Mouse (Mus musculus) neural tube, embryonic 13.5 days (tissue): ENCODE measurements around the gene Lrmda. TPM values are rescaled to one million over a fixed set of nuclear protein-coding genes. Genes with fewer than 3 reads are reported as not detected.
A peak's percentile ranks its signal among the peaks of the same experiment; 100 is the strongest.

Source experiments
- ATAC-seq: fragments of 200-750 bp; cut with Nextera tagmentation; 2 replicates; pipeline ENCODE4 v1.8.0; 2017; ENCODE audit warnings: low read depth, mild to moderate bottlenecking, moderate TSS enrichment, moderate library complexity
- H3K27ac ChIP-seq: fragments of 300-500 bp; sonication (generic); replicated peaks from 2 replicates; pipeline ENCODE4 v1.5.1; 2015; ENCODE audit warnings: moderate library complexity, mild to moderate bottlenecking, inconsistent platforms
- H3K27me3 ChIP-seq: fragments of 300-500 bp; sonication (generic); 2 replicates; pipeline ENCODE4 v1.6.1; 2015; ENCODE audit warnings: mild to moderate bottlenecking, inconsistent platforms
- H3K36me3 ChIP-seq: fragments of 300-500 bp; sonication (generic); 2 replicates; pipeline ENCODE4 v1.6.1; 2015; ENCODE audit warnings: mild to moderate bottlenecking, inconsistent platforms
- H3K4me1 ChIP-seq: fragments of 300-500 bp; sonication (generic); replicated peaks from 2 replicates; pipeline ENCODE4 v1.6.1; 2015; ENCODE audit warnings: inconsistent platforms
- H3K4me2 ChIP-seq: fragments of 300-500 bp; sonication (generic); 2 replicates; pipeline ENCODE4 v1.6.1; 2015; ENCODE audit warnings: inconsistent platforms, mild to moderate bottlenecking, moderate library complexity
- H3K4me3 ChIP-seq: fragments of 300-500 bp; sonication (generic); 2 replicates; pipeline ENCODE4 v1.5.1; 2015; ENCODE audit warnings: mild to moderate bottlenecking, inconsistent platforms
- H3K9ac ChIP-seq: fragments of 300-500 bp; sonication (generic); 2 replicates; pipeline ENCODE4 v1.6.1; 2015; ENCODE audit warnings: moderate library complexity, mild to moderate bottlenecking, inconsistent platforms
- H3K9me3 ChIP-seq: fragments of 300-500 bp; sonication (generic); 2 replicates; pipeline ENCODE4 v1.6.1; 2016; ENCODE audit warnings: inconsistent platforms
- WGBS: fragments of 180-500 bp; shearing (Covaris S2); methylation state at CpG from one replicate; pipeline ENCODE4 v1.1.7; 2015; 5-methylcytosine and 5-hydroxymethylcytosine counted together
- polyA plus RNA-seq: library from polyadenylated mRNA; unstranded; fragments of >200 nt; fragmentation: Nextera tagmentation; extraction: Ambion mirVana; gene quantifications from 2 replicates; pipeline ENCODE4 v1.2.1, GENCODE M21; 2015

The Lrmda gene
- polyA plus RNA-seq, 1 experiment from 2014 or later = not detected

DNA sequence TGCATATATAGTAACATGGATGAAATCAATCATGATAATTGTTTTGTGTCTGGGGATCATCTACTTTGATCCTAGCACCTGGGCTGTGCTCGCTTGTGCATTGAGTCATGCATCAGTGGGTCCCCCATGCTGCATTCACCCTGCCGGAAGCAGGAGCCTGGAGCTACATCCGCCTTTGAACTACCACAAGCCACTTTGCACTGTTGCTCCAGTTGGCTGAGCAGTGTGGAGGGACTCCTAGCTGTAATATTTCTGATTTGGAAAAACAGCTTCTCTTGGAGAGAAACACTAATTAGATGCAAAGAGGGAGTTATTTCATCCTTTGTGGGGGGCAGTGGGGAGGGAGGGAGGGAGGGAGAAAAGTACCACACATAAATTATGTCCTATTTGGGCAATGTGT lies 220.8 kb downstream of the Lrmda start:
- 34% methylated on average over 3 of the region's 3 CpGs for WGBS
- no peaks in the 10 kb centered on the region for H3K9me3 ChIP-seq
- H3K4me3 ChIP-seq = no peak overlapping the region
- H3K9ac ChIP-seq = no peak overlapping the region
- H3K4me1 ChIP-seq = peaks cover 20% of the 10 kb centered on the region
- H3K27ac ChIP-seq = no peak overlapping the region
- H3K36me3 ChIP-seq = no peaks in the 10 kb centered on the region
- no peak overlapping the region for H3K4me2 ChIP-seq
- ATAC-seq = no peak
- H3K27me3 ChIP-seq = no peaks in the 10 kb centered on the region; the same call in 1 of the 2 replicates

DNA sequence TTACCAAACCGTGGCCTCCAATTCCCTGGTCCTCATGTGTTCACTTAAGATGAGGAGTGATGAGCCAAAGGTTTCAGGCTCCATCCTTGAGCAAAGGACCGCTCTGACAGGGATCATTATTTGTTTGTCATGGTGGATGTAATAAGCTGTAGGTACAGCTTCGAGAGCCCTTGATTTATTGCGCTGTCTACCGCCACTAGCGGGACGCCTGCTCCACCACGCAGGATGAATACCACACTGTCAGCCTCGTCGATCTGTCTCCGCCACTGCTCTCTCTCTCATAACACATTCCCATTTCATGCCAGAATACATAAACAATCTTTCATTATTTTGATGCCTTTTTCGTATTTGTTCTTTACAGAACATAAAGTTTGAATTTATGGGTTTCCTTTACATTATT lies 235.9 kb downstream of the Lrmda start:
- Histone ChIP-seq H3K4me2 (no peak overlapping the region), H3K9ac (no peak overlapping the region), H3K4me1 (peaks cover 50% of the 10 kb centered on the region), H3K36me3 (no peaks in the 10 kb centered on the region), H3K27ac (peak overlapping the region; percentile 15; the same call in 1 of the 2 replicates), H3K9me3 (no peaks in the 10 kb centered on the region), H3K4me3 (no peak overlapping the region), H3K27me3 (peaks cover 12% of the 10 kb centered on the region)
- peak; percentile 69; the same call in 1 of the 2 replicates for ATAC-seq
- WGBS = 36% methylated on average over 12 of the region's 12 CpGs

DNA sequence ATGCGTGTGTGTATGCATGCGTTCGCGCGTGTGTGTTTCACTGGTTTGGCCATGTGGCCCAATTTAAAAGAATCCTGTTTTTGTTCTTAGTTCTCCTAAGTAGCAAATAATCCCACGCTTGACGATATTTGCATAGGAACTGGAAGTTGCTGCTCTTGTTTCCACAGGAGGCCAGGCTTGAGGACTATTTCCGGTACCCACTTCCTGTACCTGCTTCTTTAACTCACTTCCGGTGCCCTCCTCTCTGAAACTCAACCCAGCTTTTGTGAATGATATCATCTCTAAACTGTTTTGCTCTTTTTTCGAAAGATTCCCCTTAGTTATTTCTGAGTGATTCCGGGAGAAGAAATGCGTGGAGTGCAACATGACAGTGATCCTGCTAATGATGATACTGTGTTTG lies 236.8 kb downstream of the Lrmda start:
- 92% methylated on average over 12 of the region's 12 CpGs for WGBS

DNA sequence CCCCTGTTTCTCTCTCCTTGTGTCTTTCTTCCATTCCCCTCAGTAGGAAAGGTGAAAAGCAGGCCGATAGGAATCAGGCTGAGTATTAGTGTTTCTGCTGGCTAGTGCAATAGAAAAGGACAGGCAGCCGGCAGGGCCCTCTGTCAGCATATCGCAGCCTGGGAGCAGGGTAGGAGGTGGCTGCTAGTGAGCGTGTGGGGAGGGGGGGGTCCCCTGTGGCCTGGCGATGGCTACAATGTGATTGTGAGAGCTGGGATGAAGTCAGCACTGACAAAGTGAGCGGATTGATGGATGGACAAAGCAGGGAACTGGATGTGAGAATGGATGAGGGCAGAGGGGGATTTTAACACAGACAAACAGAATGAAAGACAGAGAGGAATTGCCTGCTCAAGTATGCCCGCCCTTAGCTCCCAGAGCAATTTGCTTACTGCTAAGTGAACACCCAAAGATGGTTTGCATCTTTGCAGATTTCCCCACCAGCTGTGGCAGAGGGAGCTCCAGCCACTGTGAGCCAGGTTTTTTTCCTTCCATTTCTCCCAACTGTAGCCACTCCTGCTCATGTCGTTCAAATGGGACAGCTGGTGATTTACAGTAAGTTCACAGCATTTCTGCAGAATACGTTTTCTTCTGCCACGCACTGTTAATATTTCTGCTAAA lies 240.0 kb downstream of the Lrmda start:
- Histone ChIP-seq H3K4me3 (no peak overlapping the region), H3K4me1 (peaks cover 52% of the 10 kb centered on the region), H3K4me2 (peak overlapping the region; percentile 13; the same call in 1 of the 2 replicates), H3K9ac (peak overlapping the region; percentile 45; the same call in 1 of the 2 replicates), H3K36me3 (no peaks in the 10 kb centered on the region), H3K27me3 (peaks cover 14% of the 10 kb centered on the region), H3K9me3 (no peaks in the 10 kb centered on the region), H3K27ac (peak overlapping the region; percentile 49)
- ATAC-seq = 0 out of 2 replicates have a peak, but pooled peaks have one; percentile 52
- 18% methylated on average over 10 of the region's 10 CpGs for WGBS

More for the DNA sequence above, 236.8 kb downstream of the Lrmda start:
- Histone ChIP-seq H3K9ac (no peak overlapping the region), H3K27ac (0 out of 2 replicates have a peak overlapping the region, but pooled peaks have one; percentile 42), H3K36me3 (no peaks in the 10 kb centered on the region), H3K4me3 (no peak overlapping the region), H3K27me3 (peaks cover 15% of the 10 kb centered on the region), H3K9me3 (no peaks in the 10 kb centered on the region), H3K4me2 (no peak overlapping the region), H3K4me1 (peaks cover 52% of the 10 kb centered on the region)
- no peak for ATAC-seq

DNA sequence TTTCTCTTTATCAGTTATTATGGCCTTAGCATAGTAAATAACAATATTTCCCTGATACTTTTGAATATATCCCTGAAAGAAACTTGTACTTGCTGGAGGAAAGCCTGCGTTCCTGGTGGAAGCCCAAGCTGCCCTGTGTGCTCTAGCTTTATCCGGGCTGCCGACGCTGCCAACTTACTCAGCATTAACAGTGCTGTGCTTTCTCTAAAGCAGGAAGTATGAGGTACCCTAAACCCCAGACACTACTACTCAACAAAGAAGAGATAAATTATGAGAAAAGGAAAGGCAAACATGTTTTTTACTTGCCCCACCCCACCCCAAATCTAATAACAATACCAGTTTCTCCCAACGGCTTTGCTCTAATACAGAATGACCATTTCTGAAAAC lies 240.5 kb downstream of the Lrmda start:
- H3K36me3 ChIP-seq = no peaks in the 10 kb centered on the region
- H3K4me3 ChIP-seq = no peak overlapping the region
- H3K9ac ChIP-seq = no peak overlapping the region
- ATAC-seq = no peak
- peak overlapping the region; percentile 13; the same call in 1 of the 2 replicates for H3K4me2 ChIP-seq
- peaks cover 49% of the 10 kb centered on the region for H3K4me1 ChIP-seq
- no peaks in the 10 kb centered on the region for H3K9me3 ChIP-seq
- peak overlapping the region; percentile 49; the same call in 1 of the 2 replicates for H3K27ac ChIP-seq
- 47% methylated on average over 5 of the region's 5 CpGs for WGBS
- H3K27me3 ChIP-seq = peaks cover 12% of the 10 kb centered on the region

DNA sequence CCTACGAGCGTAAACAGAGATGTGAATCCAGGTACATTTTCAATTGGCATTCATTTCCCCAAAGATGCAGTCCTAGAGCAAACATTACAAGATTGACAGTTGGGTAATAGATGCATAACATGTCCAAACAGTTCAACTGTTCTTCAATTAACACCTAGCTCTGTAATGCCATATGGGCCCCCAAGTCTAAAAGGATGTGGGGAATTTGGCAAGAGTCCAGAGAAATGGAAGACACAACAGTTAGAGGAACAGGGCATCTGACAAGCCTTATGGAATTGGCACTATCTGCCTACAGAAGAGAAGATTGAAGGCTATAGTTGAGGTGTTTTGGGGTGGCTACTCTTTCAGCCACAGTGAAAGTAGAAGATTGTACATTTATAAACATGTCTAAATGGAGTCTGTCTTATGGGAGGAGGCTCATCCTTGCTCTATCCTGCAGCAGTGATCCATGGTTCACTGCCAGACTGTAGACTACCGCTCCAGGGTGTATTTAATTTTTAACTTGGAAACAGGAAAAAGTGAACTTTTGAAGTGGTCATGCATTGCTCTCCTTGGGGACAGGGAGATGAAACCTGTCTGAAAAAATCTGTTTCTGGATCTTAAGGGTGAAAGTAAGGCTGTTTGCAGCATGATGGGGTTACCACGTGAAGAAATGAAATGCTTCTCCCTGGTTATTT lies 245.9 kb downstream of the Lrmda start:
- Histone ChIP-seq H3K4me3 (no peak overlapping the region), H3K36me3 (no peaks in the 10 kb centered on the region), H3K4me2 (no peak overlapping the region), H3K4me1 (peaks cover 8% of the 10 kb centered on the region), H3K27me3 (peaks cover 12% of the 10 kb centered on the region; the same call in 1 of the 2 replicates), H3K9me3 (no peaks in the 10 kb centered on the region), H3K9ac (no peak overlapping the region), H3K27ac (no peak overlapping the region)
- ATAC-seq = no peak
- WGBS = 91% methylated on average over 4 of the region's 4 CpGs

DNA sequence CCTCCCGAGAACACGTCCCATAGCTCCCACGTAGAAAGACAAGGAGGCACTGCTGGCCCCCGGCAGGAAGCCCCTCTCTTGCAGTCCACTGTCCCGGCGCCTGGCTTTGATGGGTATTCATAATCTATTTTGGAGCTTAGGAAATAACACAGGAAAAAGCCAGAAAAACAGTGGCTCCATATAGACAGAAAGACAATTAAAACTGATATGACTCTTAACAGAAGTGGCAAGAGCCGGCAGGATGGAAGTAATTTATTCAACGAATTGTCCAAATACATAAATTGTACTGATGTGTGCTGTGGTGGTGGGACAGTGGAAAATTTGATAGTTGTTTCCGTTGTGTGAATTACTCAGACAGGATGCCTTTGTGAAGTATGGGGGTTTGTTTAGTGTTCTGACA lies 250.3 kb downstream of the Lrmda start:
- Histone ChIP-seq H3K9ac (no peak overlapping the region), H3K4me3 (no peak overlapping the region), H3K27me3 (peaks cover 6% of the 10 kb centered on the region; the same call in 1 of the 2 replicates), H3K4me2 (no peak overlapping the region), H3K27ac (no peak overlapping the region), H3K9me3 (no peaks in the 10 kb centered on the region), H3K36me3 (no peaks in the 10 kb centered on the region), H3K4me1 (peaks cover 17% of the 10 kb centered on the region)
- WGBS = 78% methylated on average over 9 of the region's 9 CpGs
- no peak for ATAC-seq

DNA sequence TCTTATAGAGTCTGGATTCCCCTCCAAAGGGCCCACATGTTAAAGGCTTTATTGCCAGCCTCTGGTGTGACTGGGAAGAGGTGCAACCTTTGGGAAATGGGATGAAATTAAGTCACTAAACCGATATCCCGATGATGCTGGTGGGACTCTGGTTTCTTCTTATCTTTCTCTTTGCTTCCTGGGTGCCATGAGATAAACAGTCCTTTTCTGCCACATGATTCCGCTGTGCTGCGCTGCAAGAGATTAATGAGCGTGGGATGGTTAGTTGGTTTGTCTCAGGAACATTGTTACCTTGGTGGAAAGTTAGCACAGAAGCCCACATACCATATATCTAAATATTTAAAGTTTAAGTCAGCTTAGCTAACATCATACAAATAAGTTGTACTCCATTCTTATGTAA lies 258.5 kb downstream of the Lrmda start:
- no peak overlapping the region for H3K27ac ChIP-seq
- 91% methylated on average over 5 of the region's 5 CpGs for WGBS

DNA sequence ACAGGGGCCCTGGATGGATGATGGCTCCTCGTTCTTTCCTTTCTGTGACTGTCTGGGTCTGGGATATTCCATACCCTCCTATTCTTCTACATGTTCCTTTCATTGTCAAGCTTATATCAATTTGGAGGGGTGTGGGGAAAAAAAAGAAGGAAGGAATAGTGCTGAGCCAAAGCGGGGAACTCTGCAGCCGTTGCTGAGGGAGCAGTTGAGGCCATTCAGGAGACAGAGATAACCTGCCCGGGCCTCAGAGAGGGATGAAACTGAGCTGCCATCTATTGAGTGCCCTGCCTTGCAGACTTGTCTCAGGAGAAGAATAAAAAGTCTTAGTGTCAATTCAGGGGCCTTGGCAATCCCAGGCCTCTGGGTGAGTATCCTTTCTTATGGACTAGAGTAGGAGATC lies 260.1 kb downstream of the Lrmda start:
- Histone ChIP-seq H3K36me3 (no peaks in the 10 kb centered on the region), H3K4me2 (no peak overlapping the region), H3K4me3 (no peak overlapping the region), H3K4me1 (peaks cover 24% of the 10 kb centered on the region), H3K9me3 (no peaks in the 10 kb centered on the region), H3K27ac (no peak overlapping the region), H3K9ac (no peak overlapping the region), H3K27me3 (peaks cover 7% of the 10 kb centered on the region; the same call in 1 of the 2 replicates)
- 88% methylated on average over 4 of the region's 4 CpGs for WGBS
- ATAC-seq = no peak

More for the DNA sequence above, 258.5 kb downstream of the Lrmda start:
- Histone ChIP-seq H3K36me3 (no peaks in the 10 kb centered on the region), H3K4me2 (no peak overlapping the region), H3K27me3 (peaks cover 7% of the 10 kb centered on the region; the same call in 1 of the 2 replicates), H3K4me3 (no peak overlapping the region), H3K9me3 (no peaks in the 10 kb centered on the region), H3K4me1 (peaks cover 23% of the 10 kb centered on the region), H3K9ac (no peak overlapping the region)
- ATAC-seq = no peak

DNA sequence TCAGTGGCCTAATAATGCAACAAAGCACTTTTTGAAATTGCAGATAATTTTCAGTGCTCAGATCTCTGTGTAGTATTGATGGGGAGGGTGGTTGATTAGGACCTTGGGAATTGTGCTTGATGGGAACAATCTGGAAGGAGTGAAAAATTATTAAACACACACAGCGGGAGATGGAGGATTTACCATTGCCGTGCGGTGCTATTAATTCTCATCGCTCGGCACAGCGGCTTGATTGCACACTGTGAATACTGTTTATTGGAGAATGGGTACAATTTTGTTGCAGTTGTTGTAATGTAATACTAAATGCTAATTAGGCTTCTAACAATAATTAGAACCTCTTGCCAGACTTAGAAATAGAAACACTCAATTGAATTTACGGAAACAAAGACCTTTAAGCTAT lies 262.1 kb downstream of the Lrmda start:
- Histone ChIP-seq H3K27me3 (peaks cover 7% of the 10 kb centered on the region; the same call in 1 of the 2 replicates), H3K4me2 (no peak overlapping the region), H3K4me3 (no peak overlapping the region), H3K27ac (no peak overlapping the region), H3K4me1 (peaks cover 37% of the 10 kb centered on the region), H3K9ac (no peak overlapping the region), H3K36me3 (no peaks in the 10 kb centered on the region), H3K9me3 (no peaks in the 10 kb centered on the region)
- 25% methylated on average over 7 of the region's 7 CpGs for WGBS
- ATAC-seq = peak; percentile 83

DNA sequence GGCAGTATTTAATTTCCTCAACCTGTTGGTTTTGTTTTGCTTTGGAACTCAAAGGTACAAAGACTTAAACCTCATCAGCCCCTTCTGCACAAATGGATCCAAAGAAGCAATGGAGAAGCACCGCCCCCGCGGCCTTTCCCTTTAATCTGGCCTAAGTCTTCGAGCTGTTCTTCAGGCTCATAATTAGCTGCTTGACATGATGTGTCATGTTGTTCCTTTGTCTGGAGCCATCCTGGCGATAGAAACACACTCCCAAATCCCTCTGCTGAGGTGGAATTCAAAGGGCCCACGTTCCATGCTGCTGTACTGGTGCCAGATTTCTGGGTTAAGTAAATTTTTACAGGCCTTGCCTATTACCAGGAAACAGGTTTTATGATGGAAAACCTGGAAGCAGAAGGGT lies 263.3 kb downstream of the Lrmda start:
- Histone ChIP-seq H3K4me3 (no peak overlapping the region), H3K27ac (no peak overlapping the region), H3K4me2 (no peak overlapping the region), H3K9me3 (no peaks in the 10 kb centered on the region), H3K9ac (no peak overlapping the region), H3K4me1 (peaks cover 37% of the 10 kb centered on the region), H3K36me3 (no peaks in the 10 kb centered on the region), H3K27me3 (peaks cover 7% of the 10 kb centered on the region; the same call in 1 of the 2 replicates)
- no peak for ATAC-seq
- 51% methylated on average over 6 of the region's 6 CpGs for WGBS

DNA sequence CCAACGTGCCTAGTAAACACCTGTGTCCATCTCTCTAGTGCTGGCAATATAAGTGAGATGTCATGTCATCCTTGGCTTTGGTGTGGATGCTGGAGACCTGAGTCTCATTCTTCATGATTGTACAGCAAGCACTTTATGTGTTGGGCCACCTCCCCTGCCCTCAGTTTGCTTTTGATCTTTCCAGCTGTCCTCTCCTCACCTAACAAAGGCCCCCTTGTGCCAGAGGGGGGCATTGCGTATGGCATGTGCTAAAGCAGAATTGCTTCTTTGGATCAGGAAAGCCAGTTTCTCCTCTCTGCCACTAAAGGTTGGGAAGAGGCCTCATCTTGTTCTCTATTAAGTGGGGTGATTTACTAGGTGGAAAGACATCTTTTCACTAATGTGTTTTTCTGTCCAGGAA lies 264.2 kb downstream of the Lrmda start:
- H3K4me2 ChIP-seq = no peak overlapping the region

More for the DNA sequence above, 264.2 kb downstream of the Lrmda start:
- peaks cover 37% of the 10 kb centered on the region for H3K4me1 ChIP-seq
- no peak overlapping the region for H3K4me3 ChIP-seq
- H3K27me3 ChIP-seq = peaks cover 7% of the 10 kb centered on the region; the same call in 1 of the 2 replicates
- H3K9me3 ChIP-seq = no peaks in the 10 kb centered on the region
- 78% methylated on average over 2 of the region's 2 CpGs for WGBS
- no peak overlapping the region for H3K9ac ChIP-seq
- no peaks in the 10 kb centered on the region for H3K36me3 ChIP-seq
- ATAC-seq = no peak
- H3K27ac ChIP-seq = no peak overlapping the region
